Mouse (Mus musculus) adrenal gland, postnatal 14 days (tissue): ENCODE measurements around the gene Kpna2. TPM values are rescaled to one million over a fixed set of nuclear protein-coding genes. Genes with fewer than 3 reads are reported as not detected.

Experiments used
- total RNA-seq: library from RNA; stranded (reverse); gene quantifications from 2 replicates; pipeline ENCODE4 v1.2.3, GENCODE M21; 2021

The Kpna2 gene
- total RNA-seq, 1 experiment from 2014 or later: 55.8 TPM

Other genes with a start within 250 kb of the Kpna2 start
- 110 and 152 TPM in 2 replicates for gene Pecam1, start 248.9 kb downstream of the Kpna2 start, total RNA-seq
- 0.67 and 1.9 TPM in 2 replicates for gene Milr1, start 248.3 kb downstream of the Kpna2 start, total RNA-seq
- gene Polg2, start 220.0 kb downstream of the Kpna2 start, total RNA-seq: 6.6 and 7.3 TPM in 2 replicates
- 755 and 762 TPM in 2 replicates for gene Ddx5, start 210.4 kb downstream of the Kpna2 start, total RNA-seq
- 12.2 and 13.2 TPM in 2 replicates for gene Cep95, start 210.3 kb downstream of the Kpna2 start, total RNA-seq
- 37.5 and 39.8 TPM in 2 replicates for gene Smurf2, start 78.8 kb downstream of the Kpna2 start, total RNA-seq
- 1.7 and 2.1 TPM in 2 replicates for gene 1810010H24Rik, start 26.1 kb upstream of the Kpna2 start, total RNA-seq
- gene Bptf, start 132.6 kb upstream of the Kpna2 start, total RNA-seq: 42.6 and 47.5 TPM in 2 replicates
- 23.7 and 26.4 TPM in 2 replicates for gene Nol11, start 189.8 kb upstream of the Kpna2 start, total RNA-seq